Mouse (Mus musculus) G1E (cell line): ENCODE measurements at regions not wholly inside any gene's neighbourhood (a gene's known extent, or its start where the extent isn't known, plus 50 kb on each side); places are given as distances from the start of the nearest gene placed in this dataset.
"Not testable (repeated sequence)": the region's sequence is repeated elsewhere in the genome, so short reads cannot be mapped to it uniquely, and the experiment has no call there.

Experiments used
- ATAC-seq: 2 replicates; pipeline ENCODE4 v1.8.0; 2016; ENCODE audit warnings: mild to moderate bottlenecking; ENCODE audit not compliant: insufficient number of reproducible peaks, poor library complexity, low FRiP score, severe bottlenecking; ENCODE audit errors: extremely low read depth
- DNase-seq: peaks from one replicate; pipeline ENCODE4 v3.0.0; 2012; ENCODE audit warnings: low spot score
- H3K27me3 ChIP-seq: 2 replicates; pipeline ENCODE4 v1.6.1; 2012; ENCODE audit warnings: mild to moderate bottlenecking, low read length, inconsistent platforms; ENCODE audit not compliant: insufficient read depth
- H3K36me3 ChIP-seq: replicated peaks from 2 replicates; pipeline ENCODE3; 2012; ENCODE audit warnings: mild to moderate bottlenecking, inconsistent platforms
- H3K4me1 ChIP-seq: 2 replicates; pipeline ENCODE4 v1.6.1; 2012; ENCODE audit warnings: low read depth, low read length, inconsistent platforms, mixed read lengths; ENCODE audit not compliant: insufficient read depth
- H3K4me3 ChIP-seq: 2 replicates; pipeline ENCODE4 v1.5.1; 2012; ENCODE audit warnings: low read depth, mild to moderate bottlenecking, inconsistent platforms, low read length, moderate library complexity, mixed read lengths
- H3K9me3 ChIP-seq: replicated peaks from 2 replicates; pipeline ENCODE4 v1.6.1; 2012; ENCODE audit warnings: inconsistent platforms
- CTCF ChIP-seq: IDR thresholded peaks from 2 replicates; pipeline ENCODE4 v1.5.1; 2012; ENCODE audit warnings: low read depth, low read length, inconsistent platforms, mixed read lengths
- GATA1 ChIP-seq: IDR thresholded peaks from 2 replicates; pipeline ENCODE4 v1.6.1; 2012; ENCODE audit warnings: borderline replicate concordance, low read length, inconsistent platforms, mixed read lengths
- GATA2 ChIP-seq: IDR thresholded peaks from 2 replicates; pipeline ENCODE4 v1.6.1; 2012; ENCODE audit warnings: low read depth, low read length, inconsistent platforms, borderline replicate concordance
- POLR2AphosphoS5 ChIP-seq: IDR thresholded peaks from 2 replicates; pipeline ENCODE4 v1.6.1; 2012; ENCODE audit warnings: low read depth, low read length, inconsistent platforms; ENCODE audit not compliant: insufficient replicate concordance
- TAL1 ChIP-seq: conservative IDR thresholded peaks from 2 replicates; pipeline ENCODE4 v1.6.1; 2012; ENCODE audit warnings: low read depth, low read length, inconsistent platforms, mixed read lengths

DNA sequence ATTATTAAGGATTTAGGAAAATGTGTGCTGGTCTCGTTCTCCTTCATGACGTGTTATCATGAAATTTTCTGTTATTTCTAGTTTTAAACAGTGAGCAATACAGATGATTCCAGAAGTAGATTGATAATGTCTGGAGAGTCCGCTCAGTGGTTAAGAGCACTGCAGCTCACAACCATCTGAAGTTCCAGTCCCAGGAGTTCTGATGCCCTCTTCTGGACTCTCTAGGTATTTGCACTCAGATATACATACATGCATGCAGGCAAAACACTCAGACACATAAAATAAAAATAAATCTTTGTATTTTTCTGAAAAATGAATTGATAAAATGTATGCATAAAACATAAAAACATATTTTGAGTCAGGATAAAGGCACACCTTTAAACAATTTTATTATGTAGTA, 570.1 kb upstream of the Chrm3 start:
- ATAC-seq (no peak), DNase-seq (no peak)
- TF ChIP-seq POLR2AphosphoS5 (no peak), CTCF (no peak), TAL1 (no peak), GATA2 (no peak), GATA1 (no peak)
- no peak overlapping the region for H3K4me3 ChIP-seq
- H3K36me3 ChIP-seq: no peaks in the 10 kb centered on the region
- no peaks in the 10 kb centered on the region for H3K27me3 ChIP-seq
- no peaks in the 10 kb centered on the region for H3K4me1 ChIP-seq
- no peaks in the 10 kb centered on the region for H3K9me3 ChIP-seq

DNA sequence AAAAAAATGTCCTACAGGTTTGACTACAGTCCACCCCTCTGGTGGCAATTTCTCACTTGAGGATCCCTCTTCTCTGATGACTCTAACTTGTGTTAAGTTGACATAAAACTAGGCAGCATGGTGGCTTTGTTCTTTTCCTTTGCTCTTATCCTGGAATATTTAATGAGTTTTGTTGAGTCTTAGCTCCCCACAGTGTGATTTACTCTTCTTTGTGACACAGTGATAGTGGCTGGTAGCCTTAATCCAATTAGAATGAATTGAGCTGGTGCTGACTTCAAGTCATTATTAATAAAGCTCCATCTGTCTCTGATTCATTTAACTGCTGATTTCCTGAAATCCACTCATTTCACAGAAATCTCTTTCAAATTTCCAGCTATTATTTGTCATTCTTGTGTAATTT, 553.7 kb upstream of the Chrm3 start:
- DNase-seq (no peak), ATAC-seq (no peak)
- TF ChIP-seq GATA1 (no peak), POLR2AphosphoS5 (no peak), CTCF (no peak), TAL1 (no peak)
- Histone ChIP-seq H3K36me3 (no peaks in the 10 kb centered on the region), H3K4me1 (no peaks in the 10 kb centered on the region), H3K4me3 (no peak overlapping the region), H3K9me3 (no peaks in the 10 kb centered on the region), H3K27me3 (no peaks in the 10 kb centered on the region)

DNA sequence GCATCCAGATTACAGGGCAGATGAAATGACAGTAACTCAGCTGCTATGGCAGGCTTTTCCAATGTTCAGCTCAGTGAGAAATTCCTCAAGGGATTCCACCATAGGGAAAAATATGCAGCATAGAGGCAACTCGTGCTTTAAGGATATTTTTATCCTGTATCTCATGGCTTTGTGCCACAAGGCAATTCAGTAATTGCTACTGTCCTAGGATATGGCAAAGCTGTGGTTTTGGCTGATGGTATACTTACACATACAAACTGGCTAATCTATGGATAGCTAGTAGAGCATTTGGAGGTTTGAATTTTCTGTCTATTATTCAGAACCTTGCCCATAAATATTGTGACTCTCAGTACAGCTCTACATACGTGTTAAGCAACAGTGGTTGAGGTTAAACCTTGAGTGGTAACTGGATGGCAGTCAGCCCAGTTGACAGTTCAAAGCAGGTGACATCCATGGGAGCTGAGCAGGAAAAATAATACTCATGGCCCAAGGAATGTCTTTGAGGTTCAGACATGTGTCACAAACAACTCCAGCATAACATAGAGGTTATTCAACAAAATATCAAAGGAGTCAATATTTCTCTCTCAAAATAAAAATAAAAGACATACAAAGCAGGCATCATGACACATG, 548.6 kb upstream of the Chrm3 start:
- Histone ChIP-seq H3K36me3 (no peaks in the 10 kb centered on the region), H3K4me1 (no peaks in the 10 kb centered on the region), H3K27me3 (no peaks in the 10 kb centered on the region), H3K9me3 (no peaks in the 10 kb centered on the region), H3K4me3 (no peak overlapping the region)
- ATAC-seq (no peak), DNase-seq (no peak)
- no peak for TF ChIP-seq CTCF
- TF ChIP-seq GATA2: no peak

DNA sequence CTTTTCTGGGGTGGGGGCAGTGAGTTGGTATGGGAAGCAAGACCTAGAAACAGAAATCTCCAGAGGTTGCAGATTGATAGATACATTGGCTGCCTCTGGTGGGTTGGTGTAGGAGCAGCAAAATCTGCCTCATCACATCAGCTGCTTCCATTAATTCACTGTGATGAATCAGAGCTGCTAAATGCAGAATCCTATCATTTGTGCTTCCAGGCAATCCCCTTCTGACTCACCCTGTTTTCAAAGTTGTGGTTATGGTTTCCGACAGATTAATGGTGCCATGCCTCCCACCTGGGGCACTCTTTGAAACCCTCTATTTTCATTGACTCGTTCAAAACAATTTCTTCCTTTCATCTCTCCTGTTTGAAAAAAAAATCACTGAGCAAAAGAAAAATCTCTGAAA, 507.2 kb upstream of the Chrm3 start:
- H3K4me3 ChIP-seq: no peak overlapping the region
- no peak for DNase-seq
- H3K36me3 ChIP-seq: no peaks in the 10 kb centered on the region
- TF ChIP-seq CTCF (no peak), TAL1 (no peak), POLR2AphosphoS5 (no peak), GATA2 (no peak), GATA1 (no peak)
- no peaks in the 10 kb centered on the region for H3K27me3 ChIP-seq
- ATAC-seq: no peak
- no peaks in the 10 kb centered on the region for H3K4me1 ChIP-seq
- no peaks in the 10 kb centered on the region for H3K9me3 ChIP-seq

DNA sequence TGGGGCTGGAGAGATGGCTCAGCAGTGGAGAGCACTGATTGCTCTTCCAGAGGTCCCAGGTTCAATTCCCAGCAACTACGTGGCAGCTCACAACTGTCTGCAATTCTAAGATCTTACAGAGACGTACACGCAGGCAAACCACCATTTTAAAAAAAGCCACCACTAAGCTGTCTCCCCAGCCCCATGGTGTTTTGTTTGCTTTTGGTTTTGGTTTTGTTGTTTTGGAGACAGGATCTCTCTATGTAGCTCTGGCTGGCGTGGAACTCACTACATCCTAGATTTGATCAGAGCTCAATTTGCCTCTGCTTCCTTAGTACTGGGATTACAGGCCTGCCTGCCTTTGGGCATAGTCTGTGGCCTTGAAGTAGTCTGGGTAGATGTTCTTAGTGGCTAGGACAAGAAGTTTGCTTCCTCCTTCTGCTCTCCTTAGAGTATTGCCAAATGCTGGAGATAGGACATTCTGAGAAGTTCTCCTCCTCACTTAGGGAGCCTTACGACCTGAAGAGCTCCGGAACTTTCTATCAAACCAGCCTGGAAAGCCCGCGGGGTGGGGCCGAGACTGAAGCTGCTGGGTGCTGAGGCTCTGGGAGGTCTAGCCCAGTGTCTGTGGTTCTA, 495.4 kb upstream of the Chrm3 start:
- H3K4me3 ChIP-seq, H3K4me1 ChIP-seq, ATAC-seq, H3K9me3 ChIP-seq, DNase-seq, H3K27me3 ChIP-seq, H3K36me3 ChIP-seq: not testable (repeated sequence)

DNA sequence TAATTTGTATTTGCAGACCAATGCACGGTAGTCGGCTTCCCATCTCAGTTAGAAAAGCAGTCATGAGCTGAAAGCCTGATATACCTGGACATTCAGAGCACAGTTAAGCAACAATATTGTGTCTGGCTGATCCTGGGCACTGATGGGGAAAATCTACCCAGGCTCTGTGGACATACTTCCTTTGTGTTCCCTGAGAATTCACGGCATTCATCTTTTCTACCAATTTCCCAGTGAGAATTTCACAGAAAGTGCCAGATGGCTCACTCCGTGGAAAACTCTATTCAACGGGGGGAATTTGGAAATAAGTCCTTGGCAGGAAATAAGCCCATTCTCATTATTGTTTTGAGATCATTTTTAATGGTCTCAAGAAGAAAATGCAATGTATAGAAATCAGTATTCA, 484.6 kb upstream of the Chrm3 start:
- no peaks in the 10 kb centered on the region for H3K27me3 ChIP-seq
- H3K4me3 ChIP-seq: no peak overlapping the region
- ATAC-seq (no peak), DNase-seq (no peak)
- H3K4me1 ChIP-seq: no peaks in the 10 kb centered on the region
- no peaks in the 10 kb centered on the region for H3K9me3 ChIP-seq
- no peaks in the 10 kb centered on the region for H3K36me3 ChIP-seq
- TF ChIP-seq GATA1 (no peak), POLR2AphosphoS5 (no peak), CTCF (no peak), TAL1 (no peak), GATA2 (no peak)

DNA sequence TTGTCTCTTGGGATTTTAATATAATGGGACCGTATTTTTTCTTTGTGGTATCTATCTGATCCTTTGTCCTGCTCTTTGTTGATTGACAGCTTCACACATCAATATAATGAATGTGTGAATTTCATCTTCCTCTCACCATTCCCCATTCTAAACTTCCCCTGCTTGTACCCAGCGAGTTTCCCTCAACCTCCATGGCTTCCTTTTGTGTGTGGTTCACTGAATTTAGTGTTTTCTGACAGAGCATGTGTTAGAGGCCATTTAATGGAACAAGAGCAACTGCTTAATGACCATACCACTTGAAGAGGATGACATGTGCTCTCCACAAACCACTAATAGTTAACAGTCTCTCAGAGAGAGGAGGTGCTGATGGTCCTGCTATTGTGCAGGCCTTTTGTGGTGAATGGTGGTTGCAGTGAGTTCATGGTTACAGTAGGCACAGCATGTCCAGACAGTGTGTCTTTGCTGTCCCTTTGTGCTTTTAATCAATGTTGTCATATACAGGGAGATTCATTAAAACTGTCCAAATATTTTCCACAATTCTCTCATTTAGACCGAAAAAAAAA, 438.8 kb upstream of the Chrm3 start:
- Histone ChIP-seq H3K4me1 (no peaks in the 10 kb centered on the region), H3K27me3 (no peaks in the 10 kb centered on the region), H3K36me3 (no peaks in the 10 kb centered on the region), H3K4me3 (no peak overlapping the region), H3K9me3 (no peaks in the 10 kb centered on the region)
- TF ChIP-seq CTCF (no peak), POLR2AphosphoS5 (no peak), GATA2 (no peak), TAL1 (no peak), GATA1 (no peak)
- ATAC-seq (no peak), DNase-seq (no peak)
